Mouse (Mus musculus) stomach, embryonic 15.5 days (tissue): ENCODE data around the gene Tnfrsf4. TPM values are rescaled to one million over a fixed set of nuclear protein-coding genes. Genes with fewer than 3 reads are reported as not detected.
A peak's percentile ranks its signal among the peaks of the same experiment; 100 is the strongest.

Experiments used
- ATAC-seq: fragments of 200-750 bp; cut with Nextera tagmentation; 2 replicates; pipeline ENCODE4 v1.8.0; 2017; ENCODE audit warnings: low read depth, moderate number of reproducible peaks, moderate TSS enrichment; ENCODE audit not compliant: insufficient read depth, low FRiP score
- H3K27ac ChIP-seq: fragments of 300-500 bp; sonication (generic); 2 replicates; pipeline ENCODE4 v1.5.1; 2015; ENCODE audit warnings: mild to moderate bottlenecking, inconsistent platforms
- H3K27me3 ChIP-seq: fragments of 300-500 bp; sonication (generic); replicated peaks from 2 replicates; pipeline ENCODE4 v1.6.1; 2015; ENCODE audit warnings: inconsistent platforms
- H3K36me3 ChIP-seq: fragments of 300-500 bp; sonication (generic); 2 replicates; pipeline ENCODE4 v1.6.1; 2015; ENCODE audit warnings: inconsistent platforms
- H3K4me1 ChIP-seq: fragments of 300-500 bp; sonication (generic); 2 replicates; pipeline ENCODE4 v1.6.1; 2015; ENCODE audit warnings: inconsistent platforms
- H3K4me2 ChIP-seq: fragments of 300-500 bp; sonication (generic); 2 replicates; pipeline ENCODE4 v1.6.1; 2015; ENCODE audit warnings: mild to moderate bottlenecking, inconsistent platforms
- H3K4me3 ChIP-seq: fragments of 300-500 bp; sonication (generic); replicated peaks from 2 replicates; pipeline ENCODE4 v1.5.1; 2015; ENCODE audit warnings: inconsistent platforms
- H3K9ac ChIP-seq: fragments of 300-500 bp; sonication (generic); 2 replicates; pipeline ENCODE4 v1.6.1; 2015; ENCODE audit warnings: inconsistent platforms
- H3K9me3 ChIP-seq: fragments of 300-500 bp; sonication (generic); 2 replicates; pipeline ENCODE4 v1.6.1; 2016; ENCODE audit warnings: inconsistent platforms
- WGBS: fragments of 180-500 bp; shearing (Covaris S2); methylation state at CpG from one replicate; pipeline ENCODE4 v1.1.7; 2015; 5-methylcytosine and 5-hydroxymethylcytosine counted together
- polyA plus RNA-seq: library from polyadenylated mRNA; unstranded; fragments of >200 nt; fragmentation: Nextera tagmentation; extraction: Ambion mirVana; gene quantifications from 2 replicates; pipeline ENCODE4 v1.2.1, GENCODE M21; 2015

Tnfrsf4 gene
- polyA plus RNA-seq, 1 experiment from 2014 or later: 0.64 TPM

GRCm38 (mm10) chr4:156030651-156031118 is 17.0 kb downstream of the Tnfrsf4 start:
- Histone ChIP-seq H3K9me3 (no peaks in the 10 kb centered on the region), H3K27me3 (peaks cover 2% of the 10 kb centered on the region; the same call in 1 of the 2 replicates), H3K4me2 (peak overlapping the region; percentile 77), H3K27ac (peak overlapping the region; percentile 96; the same call in 1 of the 2 replicates), H3K4me3 (peak overlapping the region; percentile 51), H3K4me1 (peaks cover 35% of the 10 kb centered on the region), H3K9ac (peak overlapping the region; percentile 47; the same call in 1 of the 2 replicates), H3K36me3 (no peaks in the 10 kb centered on the region)
- ATAC-seq: no peak
- WGBS: 43% methylated on average over 9 of the region's 9 CpGs

GRCm38 (mm10) chr4:156031255-156031592 is 17.6 kb downstream of the Tnfrsf4 start:
- peaks cover 30% of the 10 kb centered on the region for H3K4me1 ChIP-seq
- 8% methylated on average over 7 of the region's 7 CpGs for WGBS
- ATAC-seq: peak; percentile 34
- H3K9ac ChIP-seq: peak overlapping the region; percentile 47; the same call in 1 of the 2 replicates
- H3K4me3 ChIP-seq: peak overlapping the region; percentile 51
- H3K9me3 ChIP-seq: no peaks in the 10 kb centered on the region
- peak overlapping the region; percentile 77 for H3K4me2 ChIP-seq
- H3K27me3 ChIP-seq: peaks cover 5% of the 10 kb centered on the region; the same call in 1 of the 2 replicates
- H3K27ac ChIP-seq: peak overlapping the region; percentile 96
- H3K36me3 ChIP-seq: no peaks in the 10 kb centered on the region

GRCm38 (mm10) chr4:156031593-156032391 is 18.1 kb downstream of the Tnfrsf4 start:
- WGBS: 1% methylated on average over 24 of the region's 24 CpGs
- peak overlapping the region; percentile 47; the same call in 1 of the 2 replicates for H3K9ac ChIP-seq
- ATAC-seq: peak; percentile 87

DNA sequence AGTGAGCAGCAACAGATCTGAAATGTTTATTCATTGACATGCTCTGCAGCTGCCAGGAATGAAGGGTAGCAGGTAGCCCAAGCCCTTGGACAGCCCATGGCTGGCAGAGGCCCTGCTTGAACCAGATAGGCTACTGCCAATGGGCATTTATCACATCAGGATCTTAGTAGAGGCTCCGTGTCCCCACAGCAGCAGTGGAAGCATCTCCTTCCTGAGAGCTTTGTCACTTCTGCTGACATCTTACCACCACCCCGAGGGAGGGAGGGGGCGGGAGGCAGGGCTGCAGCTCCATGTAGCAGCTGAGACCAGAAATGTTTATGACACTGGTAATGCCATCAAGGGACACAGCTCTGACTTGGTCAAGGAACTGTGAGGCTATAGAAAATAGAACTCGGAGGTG is 19.2 kb downstream of the Tnfrsf4 start:
- 84% methylated on average over 4 of the region's 4 CpGs for WGBS
- ATAC-seq: no peak
- H3K9ac ChIP-seq: no peak overlapping the region
- no peak overlapping the region for H3K4me3 ChIP-seq
- peaks cover 5% of the 10 kb centered on the region; the same call in 1 of the 2 replicates for H3K27me3 ChIP-seq
- H3K27ac ChIP-seq: peak overlapping the region; percentile 96
- no peaks in the 10 kb centered on the region for H3K9me3 ChIP-seq
- no peaks in the 10 kb centered on the region for H3K36me3 ChIP-seq
- peaks cover 22% of the 10 kb centered on the region for H3K4me1 ChIP-seq
- no peak overlapping the region for H3K4me2 ChIP-seq

More at GRCm38 (mm10) chr4:156031593-156032391, 18.1 kb downstream of the Tnfrsf4 start:
- Histone ChIP-seq H3K4me1 (peaks cover 24% of the 10 kb centered on the region), H3K4me2 (peak overlapping the region; percentile 77), H3K36me3 (no peaks in the 10 kb centered on the region), H3K27ac (peak overlapping the region; percentile 96), H3K27me3 (peaks cover 5% of the 10 kb centered on the region; the same call in 1 of the 2 replicates), H3K9me3 (no peaks in the 10 kb centered on the region), H3K4me3 (peak overlapping the region; percentile 51)

DNA sequence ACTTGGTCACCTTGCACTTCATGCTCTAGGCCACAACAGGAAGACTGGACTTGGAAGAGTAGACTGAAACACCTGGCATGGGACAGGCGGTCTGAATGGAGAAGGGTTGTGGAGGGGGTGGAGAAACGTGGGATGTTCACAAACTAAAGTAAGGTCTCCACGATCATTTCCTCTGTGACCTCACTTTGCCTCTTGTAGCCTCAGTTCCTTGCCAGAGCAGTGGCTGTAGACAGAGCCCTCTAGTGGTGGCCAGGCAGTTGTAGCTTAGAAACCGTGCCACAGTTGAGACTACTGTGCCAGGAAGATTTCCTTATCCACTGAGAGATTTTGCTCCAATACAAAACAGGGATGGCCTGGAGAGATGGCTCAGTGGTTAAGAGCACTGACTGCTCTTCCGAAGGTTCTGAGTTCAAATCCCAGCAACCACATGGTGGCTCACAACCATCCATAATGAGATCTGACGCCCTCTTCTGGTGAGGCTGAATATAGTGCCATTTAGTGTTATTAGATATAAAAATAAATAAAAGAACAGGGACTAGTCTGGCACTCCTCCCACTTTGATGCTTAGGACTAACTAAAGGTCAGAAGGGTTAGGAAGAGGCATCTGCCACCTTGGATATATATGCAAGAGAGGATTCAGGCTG is 20.0 kb downstream of the Tnfrsf4 start:
- Histone ChIP-seq H3K27ac (no peak overlapping the region), H3K4me1 (peaks cover 22% of the 10 kb centered on the region), H3K9me3 (no peaks in the 10 kb centered on the region), H3K4me3 (no peak overlapping the region), H3K9ac (no peak overlapping the region), H3K4me2 (no peak overlapping the region), H3K36me3 (no peaks in the 10 kb centered on the region), H3K27me3 (peaks cover 5% of the 10 kb centered on the region; the same call in 1 of the 2 replicates)
- ATAC-seq: no peak
- WGBS: 42% methylated on average over 6 of the region's 6 CpGs

GRCm38 (mm10) chr4:156034301-156034700 is 20.7 kb downstream of the Tnfrsf4 start:
- WGBS: 76% methylated on average over 4 of the region's 4 CpGs
- Histone ChIP-seq H3K9ac (no peak overlapping the region), H3K27ac (no peak overlapping the region), H3K4me3 (no peak overlapping the region), H3K36me3 (no peaks in the 10 kb centered on the region), H3K27me3 (peaks cover 5% of the 10 kb centered on the region; the same call in 1 of the 2 replicates), H3K4me1 (peaks cover 22% of the 10 kb centered on the region), H3K9me3 (no peaks in the 10 kb centered on the region), H3K4me2 (no peak overlapping the region)
- no peak for ATAC-seq

- Histone ChIP-seq H3K27me3 (peaks cover 5% of the 10 kb centered on the region; the same call in 1 of the 2 replicates), H3K4me2 (peak overlapping the region; percentile 26; the same call in 1 of the 2 replicates), H3K9ac (no peak overlapping the region), H3K9me3 (no peaks in the 10 kb centered on the region), H3K4me3 (no peak overlapping the region), H3K36me3 (no peaks in the 10 kb centered on the region), H3K27ac (no peak overlapping the region), H3K4me1 (peaks cover 22% of the 10 kb centered on the region)
- 19% methylated on average over 25 of the region's 25 CpGs for WGBS
- no peak for ATAC-seq
Measured at GRCm38 (mm10) chr4:156034901-156035300, 21.3 kb downstream of the Tnfrsf4 start.

DNA sequence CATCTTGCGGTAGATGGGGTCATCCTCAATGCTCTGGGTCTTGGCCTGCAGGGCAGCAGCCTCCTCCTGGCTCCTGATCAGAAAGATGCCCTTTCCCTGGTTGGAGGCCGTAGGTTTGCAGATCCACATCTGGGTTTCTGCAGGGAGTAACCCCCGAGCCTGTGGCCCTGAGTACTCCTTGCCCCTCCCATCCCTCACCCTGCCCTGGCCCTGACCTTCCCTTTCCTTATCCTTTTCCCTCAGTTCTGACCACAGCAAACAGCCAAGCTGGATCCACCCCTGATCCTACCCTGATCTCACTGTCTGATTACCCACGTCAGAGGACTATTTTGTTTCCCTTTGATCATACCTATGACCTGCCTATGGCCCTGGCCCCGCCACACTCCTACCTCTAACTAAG is 31.1 kb downstream of the Tnfrsf4 start:
- whole genome bisulfite sequencing: 57% methylated on average over 5 of the region's 5 CpGs
- Histone ChIP-seq H3K4me2 (no peak overlapping the region), H3K27ac (no peak overlapping the region), H3K27me3 (no peaks in the 10 kb centered on the region), H3K4me1 (no peaks in the 10 kb centered on the region), H3K9ac (no peak overlapping the region), H3K4me3 (no peak overlapping the region), H3K36me3 (no peaks in the 10 kb centered on the region), H3K9me3 (no peaks in the 10 kb centered on the region)
- ATAC-seq: no peak

DNA sequence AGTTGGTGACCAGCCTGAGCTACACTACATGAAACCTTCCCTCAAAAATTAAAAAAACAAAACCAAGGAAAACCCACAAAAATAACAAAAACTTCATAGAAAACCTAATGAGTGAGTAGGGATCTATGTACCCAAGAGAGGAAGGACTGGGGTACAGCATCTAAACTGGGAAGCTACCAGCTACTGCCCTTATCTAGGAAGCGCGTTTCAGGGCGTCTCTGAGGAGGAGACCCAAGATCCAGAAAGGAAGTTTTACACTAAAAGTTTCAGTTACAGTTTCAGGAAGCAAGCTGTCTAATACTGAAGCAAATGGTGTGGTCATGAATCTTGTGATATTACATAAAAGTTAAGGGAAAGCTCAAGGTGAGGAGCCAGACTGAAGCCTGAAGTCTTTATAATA is 36.1 kb downstream of the Tnfrsf4 start:
- Histone ChIP-seq H3K4me3 (no peak overlapping the region), H3K4me1 (0 out of 2 replicates have a peak, but pooled peaks cover under 1% of the 10 kb centered on the region), H3K9ac (no peak overlapping the region), H3K27me3 (no peaks in the 10 kb centered on the region), H3K4me2 (no peak overlapping the region), H3K27ac (no peak overlapping the region), H3K36me3 (no peaks in the 10 kb centered on the region), H3K9me3 (no peaks in the 10 kb centered on the region)
- WGBS: 60% methylated on average over 3 of the region's 3 CpGs
- no peak for ATAC-seq

DNA sequence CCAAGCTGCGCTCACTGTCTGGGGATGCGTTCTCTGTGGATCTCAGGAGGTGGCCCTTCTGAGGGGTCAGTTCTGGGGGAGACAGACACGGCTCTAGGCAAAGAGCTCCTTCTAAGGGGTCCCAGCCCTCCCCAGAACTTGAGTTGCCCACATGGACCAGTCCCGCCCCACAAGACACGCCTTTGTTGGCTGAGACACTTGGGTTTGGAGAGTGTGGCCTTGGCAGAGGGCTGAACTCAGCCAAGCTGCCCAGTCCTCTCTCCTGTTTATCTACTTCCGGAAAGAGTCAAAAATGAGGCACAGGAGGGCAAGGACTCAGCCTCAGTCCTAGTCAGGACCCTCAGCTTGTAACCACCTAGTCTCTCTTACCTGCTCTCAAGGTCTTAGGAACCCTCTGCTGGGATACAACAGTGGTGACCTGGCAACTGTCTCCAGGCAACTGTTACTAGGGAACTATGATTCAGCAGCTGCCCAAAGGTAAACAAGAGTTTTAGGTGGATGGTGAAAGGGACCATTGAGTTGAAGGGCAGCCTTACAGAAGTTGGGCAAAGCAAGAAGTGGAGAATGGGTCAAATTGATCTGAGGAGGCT is 36.8 kb downstream of the Tnfrsf4 start:
- peak; percentile 29; the same call in 1 of the 2 replicates for ATAC-seq
- WGBS: 50% methylated on average over 6 of the region's 6 CpGs
- no peak overlapping the region for H3K9ac ChIP-seq

DNA sequence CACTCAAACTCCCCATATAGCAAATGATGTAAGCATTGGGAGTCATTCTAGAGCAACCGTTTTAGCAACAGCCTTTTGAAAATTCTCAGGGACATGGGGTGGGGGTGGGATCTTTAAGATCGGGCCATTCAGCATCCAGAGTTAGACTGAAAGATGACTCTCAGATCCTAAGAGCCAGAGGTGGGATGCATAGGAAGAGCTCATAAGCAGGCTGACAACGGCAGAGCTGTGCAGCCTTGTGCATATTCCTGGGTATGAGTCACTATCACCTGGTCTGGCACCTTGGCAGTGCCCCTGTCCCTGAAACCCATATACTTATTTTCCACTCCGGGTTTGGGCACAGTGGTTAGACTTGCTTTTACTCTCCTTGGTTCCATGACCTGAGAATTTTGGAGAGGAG is 39.5 kb downstream of the Tnfrsf4 start:
- no peak for ATAC-seq
- Histone ChIP-seq H3K9me3 (no peaks in the 10 kb centered on the region), H3K4me2 (no peak overlapping the region), H3K4me1 (0 out of 2 replicates have a peak, but pooled peaks cover 7% of the 10 kb centered on the region), H3K9ac (no peak overlapping the region), H3K36me3 (no peaks in the 10 kb centered on the region), H3K27me3 (no peaks in the 10 kb centered on the region), H3K27ac (no peak overlapping the region), H3K4me3 (no peak overlapping the region)
- 71% methylated on average over 4 of the region's 4 CpGs for WGBS

More for the DNA sequence above, 36.8 kb downstream of the Tnfrsf4 start:
- Histone ChIP-seq H3K4me3 (no peak overlapping the region), H3K36me3 (no peaks in the 10 kb centered on the region), H3K27me3 (no peaks in the 10 kb centered on the region), H3K27ac (no peak overlapping the region), H3K9me3 (no peaks in the 10 kb centered on the region), H3K4me2 (no peak overlapping the region), H3K4me1 (0 out of 2 replicates have a peak, but pooled peaks cover 7% of the 10 kb centered on the region)
